Mouse (Mus musculus) olfactory bulb, adult 2 months (tissue): Measurements from ENCODE around the gene Kif19a.

Source experiments
- CTCF ChIP-seq: fragments of 200-500 bp; IDR thresholded peaks from 2 replicates; pipeline ENCODE4 v1.5.1; 2012; ENCODE audit warnings: low read depth, mild to moderate bottlenecking, low read length, moderate library complexity; ENCODE audit not compliant: insufficient read depth
- POLR2A ChIP-seq: fragments of 200-500 bp; IDR thresholded peaks from 2 replicates; pipeline ENCODE4 v1.6.1; 2012; ENCODE audit warnings: mild to moderate bottlenecking, low read depth, low read length, moderate library complexity; ENCODE audit not compliant: insufficient read depth

DNA sequence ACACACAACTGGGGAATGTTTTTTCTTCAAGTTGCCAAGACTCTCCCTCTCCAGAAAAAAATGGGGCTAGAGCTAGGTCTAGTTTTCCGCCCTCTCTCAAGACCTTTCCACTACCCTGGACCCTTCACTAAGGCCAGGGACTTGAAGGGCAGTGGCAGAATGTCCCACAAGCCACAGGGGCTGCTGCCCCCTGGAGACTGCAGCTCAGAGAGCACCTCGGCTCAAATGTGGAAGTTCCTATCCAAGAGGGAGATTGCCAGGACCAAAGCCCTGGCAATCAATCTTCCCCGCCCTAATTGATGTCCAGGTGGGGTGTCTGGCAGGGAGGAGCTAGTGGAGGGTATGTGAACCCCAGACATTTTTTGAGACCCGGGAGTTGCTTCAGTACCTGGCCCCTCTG is 25.7 kb downstream of the Kif19a start:
- TF ChIP-seq CTCF (0 out of 2 replicates have a peak, but pooled peaks have one; percentile 22), POLR2A (no peak)
